Mouse (Mus musculus): ENCODE results near the gene 4930442H23Rik. TPM values are rescaled to one million over a fixed set of nuclear protein-coding genes. Genes with fewer than 3 reads are reported as not detected.
"Not testable (repeated sequence)": the region's sequence is repeated elsewhere in the genome, so short reads cannot be mapped to it uniquely, and the experiment has no call there.

Gene 4930442H23Rik
- total and polyA plus RNA-seq, 3 experiments: not detected

- H3K36me3 ChIP-seq (ENCODE audit: control insufficient read depth, insufficient read depth, low read length): peaks cover 3% of the 10 kb centered on the region; the same call in 1 of the 2 replicates
- peaks cover 4% of the 10 kb centered on the region; the same call in 1 of the 2 replicates for H3K79me2 ChIP-seq (replicated peaks; ENCODE audit: control insufficient read depth, insufficient read depth, low read length)
- peak overlapping the region; percentile 34 for H3K4me3 ChIP-seq
- TF ChIP-seq EP300 (IDR thresholded peaks at IDR 0.05; ENCODE audit: insufficient read depth, low read depth, low read length): peak; percentile 96; the same call in 1 of the 2 replicates
- no peak for TF ChIP-seq POLR2A (IDR thresholded peaks at IDR 0.05; ENCODE audit: insufficient read depth, low read depth, low read length)
- TF ChIP-seq CTCF (IDR thresholded peaks at IDR 0.05): peak; percentile 99
- H3K27ac ChIP-seq: peak overlapping the region; percentile 89
- H3K4me1 ChIP-seq (ENCODE audit: control insufficient read depth, insufficient read depth, low read length): peaks cover 11% of the 10 kb centered on the region
- intact Hi-C loops (cut with DNase I): loop anchor here (2.0 to 10.0 kb wide), 5 partner anchors 88 to 430 kb away; partner anchors contain the start of gene Ap3d1
- peak; percentile 88 to 92 for DNase-seq
- WGBS: 5% methylated on average over 29 of the region's 29 CpGs
- H3K9ac ChIP-seq (ENCODE audit: low read depth, low read length): peak overlapping the region; percentile 28
- H3K27me3 ChIP-seq (ENCODE audit: control insufficient read depth, insufficient read depth, low read length): no peaks in the 10 kb centered on the region
Measured at GRCm38 (mm10) chr10:81174617-81175344, 8.9 kb downstream of the 4930442H23Rik start.

DNA sequence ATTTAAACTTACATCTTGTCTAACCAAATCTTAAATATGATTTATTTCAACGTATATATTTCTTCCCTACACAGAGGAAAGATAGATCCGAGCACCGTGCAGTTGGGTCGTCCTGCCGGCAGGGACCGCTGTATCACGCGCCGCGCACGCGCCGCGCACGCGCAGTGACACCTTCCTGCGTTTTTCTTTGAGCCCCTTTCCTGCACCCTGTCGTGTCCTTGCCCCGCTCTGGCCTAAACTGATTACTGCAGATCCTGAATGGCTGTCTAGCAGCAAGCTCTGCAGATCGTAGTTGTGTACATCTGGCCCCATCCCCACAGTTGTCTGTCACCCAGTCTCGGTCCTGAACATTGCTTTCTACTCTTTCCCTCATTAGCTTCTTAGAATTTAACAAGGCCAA, 10.5 kb downstream of the 4930442H23Rik start:
- 8% methylated on average over 21 of the region's 21 CpGs for WGBS
- Histone ChIP-seq H3K79me2 (replicated peaks; ENCODE audit: control insufficient read depth, insufficient read depth, low read length) (peaks cover 4% of the 10 kb centered on the region; the same call in 1 of the 2 replicates), H3K4me1 (ENCODE audit: control insufficient read depth, insufficient read depth, low read length) (peaks cover 11% of the 10 kb centered on the region), H3K4me3 (peak overlapping the region; percentile 38), H3K27ac (peak overlapping the region; percentile 86), H3K36me3 (ENCODE audit: control insufficient read depth, insufficient read depth, low read length) (no peaks in the 10 kb centered on the region), H3K9ac (ENCODE audit: low read depth, low read length) (peak overlapping the region; percentile 40), H3K27me3 (ENCODE audit: control insufficient read depth, insufficient read depth, low read length) (no peaks in the 10 kb centered on the region)
- intact Hi-C loops (cut with DNase I): loop anchor here (5.0 to 10.0 kb wide), 2 partner anchors 156 to 428 kb away; partner anchors contain the start of gene Ap3d1
- DNase-seq: peak; percentile 86 to 88
- peak; percentile 98; the same call in 1 of the 2 replicates for TF ChIP-seq CTCF (IDR thresholded peaks at IDR 0.05)
- TF ChIP-seq POLR2A (IDR thresholded peaks at IDR 0.05; ENCODE audit: insufficient read depth, low read depth, low read length): peak; percentile 94
- TF ChIP-seq EP300 (IDR thresholded peaks at IDR 0.05; ENCODE audit: insufficient read depth, low read depth, low read length): peak; percentile 81; the same call in 1 of the 2 replicates

DNA sequence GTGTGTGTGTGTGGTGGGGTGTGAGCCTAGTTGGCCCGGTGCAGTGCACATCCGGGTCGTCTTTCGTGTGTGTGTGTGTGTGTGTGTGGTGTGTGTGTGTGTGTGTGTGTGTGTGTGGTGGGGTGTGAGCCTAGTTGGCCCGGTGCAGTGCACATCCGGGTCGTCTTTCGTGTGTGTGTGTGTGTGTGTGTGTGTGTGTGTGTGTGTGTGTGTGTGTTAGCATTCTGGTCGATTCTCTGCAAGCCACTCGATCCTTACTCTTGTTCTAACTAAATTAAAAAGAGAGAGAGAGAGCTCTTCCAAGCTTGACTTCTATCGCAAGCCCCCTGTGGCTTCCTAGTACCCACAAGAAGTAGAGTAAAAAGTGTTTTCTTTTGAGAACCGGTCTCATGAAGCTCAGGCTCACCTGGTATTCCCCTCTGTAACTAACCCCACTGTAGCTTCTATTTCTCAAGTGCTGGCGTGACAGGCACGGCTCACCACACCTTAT, 14.2 kb downstream of the 4930442H23Rik start:
- H3K4me1 ChIP-seq (ENCODE audit: control insufficient read depth, insufficient read depth, low read length); H3K9ac ChIP-seq (ENCODE audit: low read depth, low read length); H3K79me2 ChIP-seq (replicated peaks; ENCODE audit: control insufficient read depth, insufficient read depth, low read length); H3K4me3 ChIP-seq; H3K36me3 ChIP-seq (ENCODE audit: control insufficient read depth, insufficient read depth, low read length); DNase-seq; H3K27me3 ChIP-seq (ENCODE audit: control insufficient read depth, insufficient read depth, low read length); intact Hi-C loops (cut with DNase I): not testable (repeated sequence)
- peak overlapping the region; percentile 71 for H3K27ac ChIP-seq
- WGBS: 16% methylated on average over 13 of the region's 14 CpGs

GRCm38 (mm10) chr10:81168521-81169244, 15.0 kb downstream of the 4930442H23Rik start:
- intact Hi-C loops (cut with DNase I): no loop called here
- H3K79me2 ChIP-seq (replicated peaks; ENCODE audit: control insufficient read depth, insufficient read depth, low read length): peaks cover 7% of the 10 kb centered on the region
- TF ChIP-seq CTCF (IDR thresholded peaks at IDR 0.05) (no peak), POLR2A (IDR thresholded peaks at IDR 0.05; ENCODE audit: insufficient read depth, low read depth, low read length) (peak; percentile 72), EP300 (IDR thresholded peaks at IDR 0.05; ENCODE audit: insufficient read depth, low read depth, low read length) (peak; percentile 42; the same call in 1 of the 2 replicates)
- DNase-seq: peak; percentile 89 to 91
- 2% methylated on average over 29 of the region's 29 CpGs for WGBS
- H3K4me1 ChIP-seq (ENCODE audit: control insufficient read depth, insufficient read depth, low read length): peaks cover 4% of the 10 kb centered on the region
- H3K27ac ChIP-seq: peak overlapping the region; percentile 93
- H3K4me3 ChIP-seq: peak overlapping the region; percentile 67
- peak overlapping the region; percentile 79 for H3K9ac ChIP-seq (ENCODE audit: low read depth, low read length)
- no peaks in the 10 kb centered on the region for H3K27me3 ChIP-seq (ENCODE audit: control insufficient read depth, insufficient read depth, low read length)
- no peaks in the 10 kb centered on the region for H3K36me3 ChIP-seq (ENCODE audit: control insufficient read depth, insufficient read depth, low read length)

- Histone ChIP-seq H3K36me3 (ENCODE audit: control insufficient read depth, insufficient read depth, low read length) (no peaks in the 10 kb centered on the region), H3K79me2 (replicated peaks; ENCODE audit: control insufficient read depth, insufficient read depth, low read length) (peaks cover 7% of the 10 kb centered on the region), H3K9ac (ENCODE audit: low read depth, low read length) (peak overlapping the region; percentile 45), H3K27ac (peak overlapping the region; percentile 93), H3K4me1 (ENCODE audit: control insufficient read depth, insufficient read depth, low read length) (peaks cover 4% of the 10 kb centered on the region), H3K4me3 (peak overlapping the region; percentile 67), H3K27me3 (ENCODE audit: control insufficient read depth, insufficient read depth, low read length) (no peaks in the 10 kb centered on the region)
- intact Hi-C loops (cut with DNase I): no loop called here
- 7% methylated on average over 5 of the region's 5 CpGs for WGBS
- DNase-seq: peak in 1 of 2 experiments; percentile 50
- no peak; the same call in 1 of the 2 replicates for TF ChIP-seq POLR2A (IDR thresholded peaks at IDR 0.05; ENCODE audit: insufficient read depth, low read depth, low read length)
- no peak for TF ChIP-seq EP300 (IDR thresholded peaks at IDR 0.05; ENCODE audit: insufficient read depth, low read depth, low read length)
- no peak for TF ChIP-seq CTCF (IDR thresholded peaks at IDR 0.05)
Measured at GRCm38 (mm10) chr10:81168087-81168431, 15.6 kb downstream of the 4930442H23Rik start.
